Mouse (Mus musculus) thymus, adult 2 months (tissue): ENCODE data around the gene Gm6377.

Experiments
- CTCF ChIP-seq: fragments of 200-500 bp; IDR thresholded peaks from 2 replicates; pipeline ENCODE4 v1.5.1; 2012; ENCODE audit warnings: mild to moderate bottlenecking, control low read depth, low read length, moderate library complexity, borderline replicate concordance; ENCODE audit not compliant: control insufficient read depth, poor library complexity, insufficient read depth; ENCODE audit errors: extremely low read depth
- POLR2A ChIP-seq: fragments of 200-500 bp; IDR thresholded peaks from 2 replicates; pipeline ENCODE4 v1.6.1; 2012; ENCODE audit warnings: mild to moderate bottlenecking, low read length, control low read depth, moderate library complexity; ENCODE audit not compliant: control insufficient read depth, poor library complexity, insufficient read depth; ENCODE audit errors: extremely low read depth

DNA sequence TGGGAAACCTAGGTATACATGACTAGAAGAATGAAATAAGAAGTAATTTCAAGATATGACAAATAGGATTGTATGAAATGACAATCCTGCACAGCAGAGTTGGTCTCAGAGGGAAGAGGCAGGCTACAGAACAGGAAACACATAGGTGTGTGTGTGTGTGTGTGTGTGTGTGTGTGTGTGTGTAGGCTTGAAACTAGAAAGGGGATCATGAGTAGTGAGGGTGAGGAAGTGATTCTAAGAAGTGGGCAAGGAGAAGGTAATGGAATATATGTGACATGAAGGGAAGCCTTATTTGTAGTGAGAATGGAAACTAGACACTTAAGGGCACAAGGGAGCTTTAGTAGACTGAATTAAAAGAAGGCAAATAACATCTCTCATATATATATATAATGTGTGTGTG, 11.3 kb downstream of the Gm6377 start:
- TF ChIP-seq CTCF (no peak), POLR2A (no peak)
